Mouse (Mus musculus) intestine, embryonic 16.5 days (tissue): ENCODE data around the gene Fndc3a. TPM values are rescaled to one million over a fixed set of nuclear protein-coding genes. Genes with fewer than 3 reads are reported as not detected.
A peak's percentile ranks its signal among the peaks of the same experiment; 100 is the strongest.

Experiments
- ATAC-seq: fragments of 200-750 bp; cut with Nextera tagmentation; 2 replicates; pipeline ENCODE4 v1.8.0; 2017; ENCODE audit warnings: moderate TSS enrichment, moderate library complexity
- H3K27ac ChIP-seq: fragments of 300-500 bp; sonication (generic); 2 replicates; pipeline ENCODE4 v1.5.1; 2014; ENCODE audit warnings: mild to moderate bottlenecking, low read length
- H3K27me3 ChIP-seq: fragments of 300-500 bp; sonication (generic); replicated peaks from 2 replicates; pipeline ENCODE4 v1.6.1; 2014; ENCODE audit warnings: low read length, control low read depth, mixed read lengths; ENCODE audit not compliant: control insufficient read depth, insufficient read depth
- H3K36me3 ChIP-seq: fragments of 300-500 bp; sonication (generic); 2 replicates; pipeline ENCODE4 v1.6.1; 2014; ENCODE audit warnings: low read length, control low read depth; ENCODE audit not compliant: control insufficient read depth, insufficient read depth
- H3K4me1 ChIP-seq: fragments of 300-500 bp; sonication (generic); 2 replicates; pipeline ENCODE4 v1.6.1; 2014; ENCODE audit warnings: low read length, control low read depth, mixed read lengths; ENCODE audit not compliant: control insufficient read depth, insufficient read depth
- H3K4me2 ChIP-seq: fragments of 300-500 bp; sonication (generic); 2 replicates; pipeline ENCODE4 v1.6.1; 2014; ENCODE audit warnings: low read depth, low read length, control low read depth
- H3K4me3 ChIP-seq: fragments of 300-500 bp; sonication (generic); 2 replicates; pipeline ENCODE4 v1.5.1; 2014; ENCODE audit warnings: mild to moderate bottlenecking, low read length
- H3K9ac ChIP-seq: fragments of 300-500 bp; sonication (generic); 2 replicates; pipeline ENCODE4 v1.6.1; 2014; ENCODE audit warnings: low read depth, low read length
- H3K9me3 ChIP-seq: fragments of 300-500 bp; sonication (generic); 2 replicates; pipeline ENCODE4 v1.6.1; 2016; ENCODE audit warnings: low read length, control low read depth; ENCODE audit not compliant: control insufficient read depth
- WGBS: fragments of 180-500 bp; shearing (Covaris S2); extraction: QIAGEN DNeasy Blood & Tissue Kit; methylation state at CpG from one replicate; pipeline ENCODE4 v1.1.7; 2014; 5-methylcytosine and 5-hydroxymethylcytosine counted together
- polyA plus RNA-seq: library from polyadenylated mRNA; unstranded; fragments of >200 nt; fragmentation: Nextera tagmentation; extraction: Ambion mirVana; gene quantifications from 2 replicates; pipeline ENCODE4 v1.2.1, GENCODE M21; 2015

The Fndc3a gene
- polyA plus RNA-seq, 1 experiment from 2014 or later: 42.4 TPM

GRCm38 (mm10) chr14:72725865-72726264 lies 16.1 kb upstream of the Fndc3a start:
- H3K27me3 ChIP-seq: no peaks in the 10 kb centered on the region
- WGBS: 68% methylated on average over 3 of the region's 3 CpGs
- H3K4me1 ChIP-seq: no peaks in the 10 kb centered on the region
- H3K36me3 ChIP-seq: no peaks in the 10 kb centered on the region
- H3K27ac ChIP-seq: no peak overlapping the region
- no peak for ATAC-seq
- H3K4me3 ChIP-seq: no peak overlapping the region
- H3K4me2 ChIP-seq: no peak overlapping the region
- H3K9me3 ChIP-seq: no peaks in the 10 kb centered on the region
- H3K9ac ChIP-seq: no peak overlapping the region

- Histone ChIP-seq H3K27ac (peak overlapping the region; percentile 54), H3K9ac (no peak overlapping the region), H3K9me3 (no peaks in the 10 kb centered on the region), H3K4me3 (no peak overlapping the region), H3K4me2 (no peak overlapping the region), H3K36me3 (no peaks in the 10 kb centered on the region), H3K4me1 (no peaks in the 10 kb centered on the region), H3K27me3 (no peaks in the 10 kb centered on the region)
- WGBS: 52% methylated on average over 3 of the region's 3 CpGs
- ATAC-seq: peak; percentile 87
Observed at GRCm38 (mm10) chr14:72722274-72723053, 12.7 kb upstream of the Fndc3a start.

GRCm38 (mm10) chr14:72716175-72716574 lies 6.4 kb upstream of the Fndc3a start:
- no peaks in the 10 kb centered on the region for H3K36me3 ChIP-seq
- no peaks in the 10 kb centered on the region for H3K27me3 ChIP-seq
- H3K27ac ChIP-seq: no peak overlapping the region
- ATAC-seq: no peak
- H3K9ac ChIP-seq: no peak overlapping the region
- WGBS: 88% methylated on average over 4 of the region's 4 CpGs
- H3K9me3 ChIP-seq: no peaks in the 10 kb centered on the region
- 0 out of 2 replicates have a peak, but pooled peaks cover under 1% of the 10 kb centered on the region for H3K4me1 ChIP-seq
- no peak overlapping the region for H3K4me2 ChIP-seq
- H3K4me3 ChIP-seq: no peak overlapping the region

GRCm38 (mm10) chr14:72711130-72711529 lies 1.3 kb upstream of the Fndc3a start:
- Histone ChIP-seq H3K36me3 (no peaks in the 10 kb centered on the region), H3K9ac (no peak overlapping the region), H3K4me1 (0 out of 2 replicates have a peak, but pooled peaks cover 5% of the 10 kb centered on the region), H3K9me3 (no peaks in the 10 kb centered on the region), H3K4me3 (no peak overlapping the region), H3K27ac (no peak overlapping the region), H3K4me2 (no peak overlapping the region; the same call in 1 of the 2 replicates), H3K27me3 (no peaks in the 10 kb centered on the region)
- ATAC-seq: no peak
- 42% methylated on average over 4 of the region's 4 CpGs for WGBS

GRCm38 (mm10) chr14:72710341-72711027 lies 681 bp upstream of the Fndc3a start:
- H3K4me1 ChIP-seq: 0 out of 2 replicates have a peak, but pooled peaks cover 5% of the 10 kb centered on the region
- H3K9me3 ChIP-seq: no peaks in the 10 kb centered on the region
- no peaks in the 10 kb centered on the region for H3K36me3 ChIP-seq
- H3K27ac ChIP-seq: peak overlapping the region; percentile 94
- H3K4me3 ChIP-seq: peak overlapping the region; percentile 93
- H3K27me3 ChIP-seq: no peaks in the 10 kb centered on the region
- 2% methylated on average over 38 of the region's 38 CpGs for WGBS
- H3K4me2 ChIP-seq: peak overlapping the region; percentile 49
- ATAC-seq: peak; percentile 47
- peak overlapping the region; percentile 97 for H3K9ac ChIP-seq

- peak; percentile 88 for ATAC-seq
- no peaks in the 10 kb centered on the region for H3K27me3 ChIP-seq
- peak overlapping the region; percentile 93 for H3K4me3 ChIP-seq
- H3K9me3 ChIP-seq: no peaks in the 10 kb centered on the region
- peak overlapping the region; percentile 82 for H3K4me2 ChIP-seq
- 0 out of 2 replicates have a peak, but pooled peaks cover 5% of the 10 kb centered on the region for H3K4me1 ChIP-seq
- no peaks in the 10 kb centered on the region for H3K36me3 ChIP-seq
- under 1% methylated on average over 69 of the region's 70 CpGs for WGBS
- H3K9ac ChIP-seq: peak overlapping the region; percentile 97
- peak overlapping the region; percentile 94 for H3K27ac ChIP-seq
Observed at GRCm38 (mm10) chr14:72709091-72709709, 603 bp downstream of the Fndc3a start.

- Histone ChIP-seq H3K27me3 (no peaks in the 10 kb centered on the region), H3K4me1 (0 out of 2 replicates have a peak, but pooled peaks cover 5% of the 10 kb centered on the region), H3K9ac (peak overlapping the region; percentile 97; the same call in 1 of the 2 replicates), H3K4me3 (peak overlapping the region; percentile 93), H3K9me3 (no peaks in the 10 kb centered on the region), H3K36me3 (no peaks in the 10 kb centered on the region), H3K4me2 (peak overlapping the region; percentile 82), H3K27ac (no peak overlapping the region)
- 21% methylated on average over 11 of the region's 11 CpGs for WGBS
- no peak for ATAC-seq
Observed at GRCm38 (mm10) chr14:72708581-72708991, 1.2 kb downstream of the Fndc3a start.

GRCm38 (mm10) chr14:72700056-72700455 lies 9.7 kb downstream of the Fndc3a start:
- 86% methylated on average over 5 of the region's 5 CpGs for WGBS

GRCm38 (mm10) chr14:72691406-72691805 lies 18.4 kb downstream of the Fndc3a start:
- 76% methylated on average over 1 of the region's 1 CpGs for WGBS
- Histone ChIP-seq H3K4me3 (no peak overlapping the region), H3K27ac (no peak overlapping the region), H3K27me3 (no peaks in the 10 kb centered on the region), H3K36me3 (no peaks in the 10 kb centered on the region), H3K9ac (no peak overlapping the region), H3K4me2 (no peak overlapping the region), H3K9me3 (no peaks in the 10 kb centered on the region), H3K4me1 (no peaks in the 10 kb centered on the region)
- no peak for ATAC-seq

More at GRCm38 (mm10) chr14:72700056-72700455, 9.7 kb downstream of the Fndc3a start:
- H3K36me3 ChIP-seq: no peaks in the 10 kb centered on the region
- H3K4me2 ChIP-seq: no peak overlapping the region
- ATAC-seq: no peak
- no peaks in the 10 kb centered on the region for H3K27me3 ChIP-seq
- no peak overlapping the region for H3K4me3 ChIP-seq
- H3K27ac ChIP-seq: no peak overlapping the region
- no peak overlapping the region for H3K9ac ChIP-seq
- H3K4me1 ChIP-seq: no peaks in the 10 kb centered on the region
- H3K9me3 ChIP-seq: no peaks in the 10 kb centered on the region
